Mouse (Mus musculus) liver, embryonic 11.5 days (tissue): ENCODE measurements around the gene Ppp1r2. TPM values are rescaled to one million over a fixed set of nuclear protein-coding genes. Genes with fewer than 3 reads are reported as not detected.

Experiments used
- ATAC-seq: fragments of 200-750 bp; cut with Nextera tagmentation; replicated peaks from 2 replicates; pipeline ENCODE4 v1.8.0; 2017; ENCODE audit warnings: moderate number of reproducible peaks, mild to moderate bottlenecking, moderate TSS enrichment, moderate library complexity; ENCODE audit not compliant: low FRiP score
- DNase-seq: peaks from one replicate; pipeline ENCODE4 v3.0.0-alpha.2; 2017; ENCODE audit warnings: low spot score
- H3K27ac ChIP-seq: fragments of 300-500 bp; sonication (generic); 2 replicates; pipeline ENCODE4 v1.5.1; 2014; ENCODE audit warnings: mild to moderate bottlenecking, low read depth, low read length, control low read depth
- H3K27me3 ChIP-seq: fragments of 300-500 bp; sonication (generic); replicated peaks from 2 replicates; pipeline ENCODE4 v1.6.1; 2014; ENCODE audit warnings: low read length, mixed read lengths; ENCODE audit not compliant: control insufficient read depth, insufficient read depth
- H3K36me3 ChIP-seq: fragments of 300-500 bp; sonication (generic); 2 replicates; pipeline ENCODE4 v1.6.1; 2014; ENCODE audit warnings: mild to moderate bottlenecking, low read length, moderate library complexity, mixed read lengths; ENCODE audit not compliant: control insufficient read depth, insufficient read depth
- H3K4me1 ChIP-seq: fragments of 300-500 bp; sonication (generic); replicated peaks from 2 replicates; pipeline ENCODE4 v1.6.1; 2014; ENCODE audit warnings: low read length, mixed read lengths; ENCODE audit not compliant: control insufficient read depth, insufficient read depth
- H3K4me2 ChIP-seq: fragments of 300-500 bp; sonication (generic); 2 replicates; pipeline ENCODE4 v1.6.1; 2014; ENCODE audit warnings: mild to moderate bottlenecking, control low read depth, moderate library complexity
- H3K4me3 ChIP-seq: fragments of 300-500 bp; sonication (generic); 2 replicates; pipeline ENCODE4 v1.5.1; 2014; ENCODE audit warnings: low read depth, low read length, control low read depth
- H3K9ac ChIP-seq: fragments of 300-500 bp; sonication (generic); 2 replicates; pipeline ENCODE4 v1.6.1; 2014; ENCODE audit warnings: low read depth, low read length, control low read depth
- H3K9me3 ChIP-seq: fragments of 300-500 bp; sonication (generic); 2 replicates; pipeline ENCODE4 v1.6.1; 2016; ENCODE audit warnings: low read length, inconsistent platforms, mixed read lengths; ENCODE audit not compliant: control insufficient read depth
- WGBS: fragments of 180-500 bp; shearing (Covaris S2); extraction: QIAGEN DNeasy Blood & Tissue Kit; methylation state at CpG from one replicate; pipeline ENCODE4 v1.1.7; 2014; 5-methylcytosine and 5-hydroxymethylcytosine counted together
- polyA plus RNA-seq: library from polyadenylated mRNA; unstranded; fragments of >200 nt; fragmentation: Nextera tagmentation; extraction: Ambion mirVana; gene quantifications from 2 replicates; pipeline ENCODE4 v1.2.1, GENCODE M21; 2014

Gene Ppp1r2
- polyA plus RNA-seq, 1 experiment from 2014 or later = 69.0 TPM

- ATAC-seq (no peak), DNase-seq (no peak)
- Histone ChIP-seq H3K4me3 (no peak overlapping the region), H3K36me3 (no peaks in the 10 kb centered on the region), H3K9ac (no peak overlapping the region), H3K27me3 (no peaks in the 10 kb centered on the region), H3K4me2 (no peak overlapping the region), H3K27ac (no peak overlapping the region), H3K4me1 (peaks cover 9% of the 10 kb centered on the region; the same call in 1 of the 2 replicates), H3K9me3 (no peaks in the 10 kb centered on the region)
- 54% methylated on average over 11 of the region's 11 CpGs for WGBS
These were observed 24.3 kb upstream of the Ppp1r2 start for GRCm38 (mm10) chr16:31299164-31299959.

DNA sequence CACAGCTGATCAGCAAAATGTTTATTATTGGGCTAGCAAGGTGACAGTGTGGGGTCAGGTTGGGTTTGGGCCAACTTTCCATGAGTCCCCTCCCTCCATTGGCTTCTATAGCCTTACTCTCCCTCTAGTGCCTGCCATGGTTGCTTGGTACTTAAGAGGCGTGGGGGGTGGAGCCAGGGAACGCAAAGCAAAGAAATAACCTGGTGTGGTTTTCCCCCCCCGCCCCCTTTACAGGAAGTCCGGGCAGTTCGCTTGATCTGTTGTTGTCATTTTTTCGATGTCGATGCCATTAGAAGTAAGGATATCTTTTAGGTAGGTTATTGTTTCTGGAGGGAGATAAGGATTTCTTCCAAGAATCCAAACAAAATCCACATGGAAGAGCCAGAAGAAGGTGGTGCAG is 22.0 kb upstream of the Ppp1r2 start:
- no peak for ATAC-seq
- Histone ChIP-seq H3K27me3 (no peaks in the 10 kb centered on the region), H3K36me3 (no peaks in the 10 kb centered on the region), H3K27ac (no peak overlapping the region), H3K4me2 (no peak overlapping the region), H3K4me1 (peaks cover 9% of the 10 kb centered on the region; the same call in 1 of the 2 replicates), H3K4me3 (no peak overlapping the region), H3K9me3 (no peaks in the 10 kb centered on the region), H3K9ac (no peak overlapping the region)
- WGBS = 74% methylated on average over 7 of the region's 7 CpGs
- DNase-seq = no peak

GRCm38 (mm10) chr16:31293761-31294160 is 18.7 kb upstream of the Ppp1r2 start:
- H3K9ac ChIP-seq = no peak overlapping the region
- no peak overlapping the region for H3K4me3 ChIP-seq
- no peak overlapping the region for H3K4me2 ChIP-seq
- no peaks in the 10 kb centered on the region for H3K27me3 ChIP-seq
- DNase-seq (no peak), ATAC-seq (no peak)
- no peaks in the 10 kb centered on the region for H3K36me3 ChIP-seq
- H3K27ac ChIP-seq = no peak overlapping the region
- no peaks in the 10 kb centered on the region; the same call in 1 of the 2 replicates for H3K4me1 ChIP-seq
- H3K9me3 ChIP-seq = no peaks in the 10 kb centered on the region
- 50% methylated on average over 4 of the region's 4 CpGs for whole genome bisulfite sequencing

- DNase-seq = no peak
These were observed 15.8 kb upstream of the Ppp1r2 start for GRCm38 (mm10) chr16:31290751-31291365.

GRCm38 (mm10) chr16:31290281-31290680 is 15.2 kb upstream of the Ppp1r2 start:
- ATAC-seq (no peak), DNase-seq (no peak)
- no peaks in the 10 kb centered on the region for H3K27me3 ChIP-seq
- H3K4me1 ChIP-seq = no peaks in the 10 kb centered on the region; the same call in 1 of the 2 replicates
- no peak overlapping the region for H3K4me3 ChIP-seq
- no peak overlapping the region for H3K9ac ChIP-seq
- no peaks in the 10 kb centered on the region for H3K9me3 ChIP-seq
- no peak overlapping the region for H3K27ac ChIP-seq
- WGBS = 62% methylated on average over 10 of the region's 10 CpGs
- no peak overlapping the region for H3K4me2 ChIP-seq
- H3K36me3 ChIP-seq = no peaks in the 10 kb centered on the region

More at GRCm38 (mm10) chr16:31290751-31291365, 15.8 kb upstream of the Ppp1r2 start:
- Histone ChIP-seq H3K27ac (no peak overlapping the region), H3K27me3 (no peaks in the 10 kb centered on the region), H3K4me1 (no peaks in the 10 kb centered on the region; the same call in 1 of the 2 replicates), H3K9me3 (no peaks in the 10 kb centered on the region), H3K4me3 (no peak overlapping the region), H3K9ac (no peak overlapping the region), H3K4me2 (no peak overlapping the region), H3K36me3 (no peaks in the 10 kb centered on the region)
- 70% methylated on average over 7 of the region's 7 CpGs for WGBS
- ATAC-seq = no peak

- DNase-seq (no peak), ATAC-seq (no peak)
- Histone ChIP-seq H3K4me3 (no peak overlapping the region), H3K9me3 (no peaks in the 10 kb centered on the region), H3K36me3 (no peaks in the 10 kb centered on the region), H3K27me3 (no peaks in the 10 kb centered on the region), H3K4me1 (no peaks in the 10 kb centered on the region; the same call in 1 of the 2 replicates), H3K9ac (no peak overlapping the region), H3K4me2 (no peak overlapping the region), H3K27ac (no peak overlapping the region)
- 88% methylated on average over 3 of the region's 3 CpGs for WGBS
These were observed 12.6 kb upstream of the Ppp1r2 start for GRCm38 (mm10) chr16:31287712-31288111.

- Histone ChIP-seq H3K9ac (no peak overlapping the region), H3K4me1 (no peaks in the 10 kb centered on the region; the same call in 1 of the 2 replicates), H3K9me3 (no peaks in the 10 kb centered on the region), H3K4me3 (no peak overlapping the region), H3K4me2 (no peak overlapping the region), H3K27ac (no peak overlapping the region), H3K36me3 (no peaks in the 10 kb centered on the region), H3K27me3 (no peaks in the 10 kb centered on the region)
- no peak for ATAC-seq
- DNase-seq = no peak
- 86% methylated on average over 11 of the region's 11 CpGs for WGBS
These were observed 11.9 kb upstream of the Ppp1r2 start for GRCm38 (mm10) chr16:31286801-31287488.

- Histone ChIP-seq H3K27ac (no peak overlapping the region), H3K9ac (no peak overlapping the region), H3K36me3 (no peaks in the 10 kb centered on the region), H3K27me3 (no peaks in the 10 kb centered on the region), H3K9me3 (no peaks in the 10 kb centered on the region), H3K4me2 (no peak overlapping the region), H3K4me3 (no peak overlapping the region), H3K4me1 (no peaks in the 10 kb centered on the region)
- ATAC-seq (no peak), DNase-seq (no peak)
- WGBS = 79% methylated on average over 2 of the region's 2 CpGs
These were observed 6.9 kb upstream of the Ppp1r2 start for GRCm38 (mm10) chr16:31281981-31282380.
